Mouse (Mus musculus): ENCODE data around the gene Cplx2. TPM values are rescaled to one million over a fixed set of nuclear protein-coding genes. Genes with fewer than 3 reads are reported as not detected.
A peak's percentile ranks its signal among the peaks of the same experiment; 100 is the strongest.

The Cplx2 gene
- 100 to 1,000 TPM; 968 to 982 TPM for total RNA-seq (2021)

DNA sequence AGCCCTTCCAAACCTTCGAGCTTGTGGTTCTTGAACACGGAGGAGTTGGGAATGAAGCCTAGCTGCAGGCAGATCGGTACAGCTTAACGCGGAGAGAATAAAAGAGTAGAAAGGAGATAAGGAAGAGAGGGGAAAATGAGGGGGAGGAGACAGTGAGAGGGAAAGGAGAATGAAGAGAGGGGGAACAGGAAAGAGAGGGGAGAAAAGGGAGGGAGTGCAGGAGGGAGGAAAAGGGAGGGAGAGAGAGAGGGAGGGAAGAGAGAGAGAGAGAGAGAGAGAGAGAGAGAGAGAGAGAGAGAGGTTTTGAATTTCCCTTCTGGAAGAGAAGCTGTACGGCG lies at the start of gene Cplx2:
Cplx2 (plus strand) TSS at position 301 of the 338 bp plus-strand sequence.
- no peak for DNase-seq

DNA sequence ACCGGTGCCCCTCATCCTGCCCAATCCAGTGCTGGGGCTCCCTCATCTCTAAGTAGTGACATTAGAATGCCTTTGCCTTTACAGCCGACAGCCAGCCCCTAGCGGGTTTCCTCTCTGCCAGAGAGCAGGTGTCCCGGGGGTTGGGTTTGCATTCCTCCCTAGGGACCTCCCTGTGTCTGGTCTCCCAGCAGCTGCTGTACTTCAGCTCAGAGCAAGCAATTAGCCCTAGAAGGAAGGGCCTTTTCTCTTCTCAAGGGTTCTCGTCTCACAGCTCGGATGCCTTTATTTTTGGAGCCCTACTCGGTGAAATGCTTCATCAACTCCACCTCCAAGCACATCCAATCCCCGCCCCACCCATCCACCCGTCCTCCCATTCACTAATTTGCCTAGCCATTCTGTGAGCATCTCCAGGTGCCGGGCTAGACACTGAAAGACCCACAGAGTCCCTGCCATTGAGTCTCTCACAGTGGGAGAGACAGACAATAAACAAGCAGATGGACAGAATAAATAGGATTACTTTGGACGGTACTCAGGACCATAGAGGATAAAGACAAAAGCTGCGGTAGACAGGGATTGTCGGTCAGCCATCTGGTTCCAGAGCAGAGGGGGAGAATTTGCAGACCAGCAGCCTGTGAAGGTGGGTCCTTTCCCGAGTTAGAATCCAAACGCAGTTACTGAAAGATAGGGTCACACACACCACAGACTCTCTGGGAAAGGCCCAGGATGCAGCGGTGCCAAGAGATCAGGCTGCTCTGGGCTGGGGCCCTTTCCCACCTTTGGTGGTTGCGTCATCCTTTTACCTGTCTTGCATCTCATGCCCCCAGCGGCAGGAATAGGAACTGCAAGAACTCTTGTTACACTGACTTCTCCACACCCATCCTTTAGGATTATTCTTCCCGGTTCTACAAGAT lies 48.5 kb upstream of the Cplx2 start:
- DNase-seq: no peak

DNA sequence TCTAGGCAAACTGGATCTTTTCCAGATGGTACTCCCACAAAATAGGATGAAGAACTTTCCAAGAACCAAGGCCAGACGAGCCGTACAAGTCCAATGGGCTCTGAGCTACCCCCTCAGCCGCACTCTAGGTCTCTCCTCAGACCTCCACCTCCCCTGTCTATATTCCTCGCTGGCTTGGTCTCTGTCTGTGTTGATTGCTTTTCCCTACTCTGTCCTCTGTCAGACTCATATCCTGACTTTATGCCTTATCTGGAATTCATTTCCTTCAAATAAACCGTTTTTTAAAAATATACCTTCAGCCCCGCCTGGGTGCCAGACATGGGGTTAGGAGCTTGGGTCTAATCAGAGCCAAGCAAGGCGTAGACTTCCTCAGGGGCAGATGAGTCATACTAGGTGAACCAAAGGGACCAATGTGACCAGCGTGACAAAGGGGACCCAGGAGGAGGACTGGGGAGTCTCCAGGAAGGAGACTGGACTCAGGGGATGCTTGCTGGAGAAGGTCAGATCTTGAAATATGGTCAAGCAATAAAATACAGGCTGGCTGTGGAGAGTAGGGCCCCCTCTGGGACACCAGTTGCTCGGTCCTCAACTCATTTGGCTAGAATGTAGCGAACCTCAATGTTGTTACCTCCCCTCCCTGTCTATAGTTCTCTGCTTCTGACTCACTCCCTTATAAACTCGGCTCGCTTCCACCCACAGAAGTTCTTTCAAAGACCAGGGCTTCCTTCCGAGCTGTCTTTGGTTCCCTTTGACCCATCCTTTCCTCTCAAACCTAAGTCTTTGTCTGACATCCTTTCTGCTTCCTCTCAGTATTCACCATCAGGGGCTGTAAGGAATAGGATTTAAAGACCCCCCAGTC lies 47.6 kb upstream of the Cplx2 start:
- no peak for DNase-seq

DNA sequence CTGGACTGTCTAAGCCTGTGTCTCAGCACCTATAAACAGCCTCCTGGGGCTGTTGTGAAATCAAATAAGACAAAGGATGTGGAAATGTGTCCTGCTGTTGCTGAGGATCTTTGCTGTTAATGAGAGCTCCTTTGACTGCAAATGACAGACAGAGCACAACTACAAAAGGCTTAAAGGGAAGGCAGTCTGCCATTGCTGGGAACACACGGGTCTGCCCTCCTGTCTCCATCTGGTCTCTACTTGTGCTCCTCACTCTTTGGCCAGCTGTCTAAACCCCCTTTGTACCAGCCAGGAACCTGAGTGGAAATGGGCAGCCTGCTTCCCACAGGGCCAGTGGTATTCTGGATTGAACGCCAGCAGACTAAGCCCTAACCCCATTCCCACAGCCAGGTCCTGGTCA lies 47.0 kb upstream of the Cplx2 start:
- DNase-seq: no peak

- DNase-seq: peak; percentile 59 to 60
Observed at GRCm38 (mm10) chr13:54325814-54326213, 45.3 kb upstream of the Cplx2 start.

DNA sequence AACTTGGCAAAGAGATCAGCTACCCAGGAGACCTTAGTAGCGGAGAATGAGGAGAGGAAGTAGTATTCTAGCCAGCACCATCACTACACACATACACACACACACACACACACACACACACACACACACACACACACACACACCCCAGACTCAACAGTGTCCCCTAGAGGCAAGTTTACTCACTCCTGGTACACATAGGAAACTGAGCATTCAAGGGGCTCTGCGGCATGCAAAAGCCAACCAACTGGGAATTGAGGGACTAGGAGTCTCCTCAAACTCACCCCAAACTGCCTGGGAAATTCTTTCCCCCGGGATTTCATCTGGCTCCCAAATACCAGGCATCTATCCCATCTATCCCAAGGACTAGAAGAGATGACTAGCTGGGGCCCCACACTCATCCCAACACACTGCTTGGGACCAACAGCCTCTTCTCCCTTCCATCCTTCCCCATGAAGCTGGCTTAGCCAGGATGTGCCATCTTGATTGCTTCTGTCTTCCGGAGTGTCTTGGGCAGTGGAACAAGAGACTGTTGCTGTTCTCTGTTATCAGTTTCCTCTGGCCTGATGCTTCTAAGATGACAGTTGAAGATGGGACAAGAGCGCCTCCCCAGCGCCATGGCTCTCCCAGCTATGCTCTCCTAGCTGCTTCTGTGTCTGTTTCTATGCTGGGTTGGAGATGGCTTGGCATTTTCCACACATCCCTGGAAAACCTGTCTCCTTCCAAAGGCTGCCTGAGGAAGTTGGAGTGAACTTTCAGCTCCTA lies 44.3 kb upstream of the Cplx2 start:
- no peak for DNase-seq

DNA sequence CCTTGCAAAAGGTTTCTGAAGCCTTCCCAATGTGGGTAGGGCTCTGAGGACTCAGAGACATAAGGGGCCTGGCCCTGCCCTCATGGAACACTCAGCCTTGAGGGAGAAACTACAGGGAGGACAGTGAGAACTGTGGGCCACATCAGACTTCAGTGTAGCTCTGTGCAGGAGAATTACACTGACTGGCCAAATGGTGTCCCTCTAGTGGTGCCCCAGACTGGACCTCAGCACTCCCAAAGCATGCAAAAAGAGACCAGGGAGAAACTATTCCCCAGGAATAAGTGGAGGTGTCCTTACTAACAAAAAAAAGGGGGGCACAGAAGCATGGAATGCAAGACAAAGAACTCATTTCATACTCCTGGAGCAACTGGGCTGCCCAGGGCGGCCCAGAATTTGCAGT lies 43.1 kb upstream of the Cplx2 start:
- DNase-seq: no peak

- DNase-seq: no peak
Observed at GRCm38 (mm10) chr13:54328954-54329490, 42.1 kb upstream of the Cplx2 start.

- DNase-seq: no peak
Observed at GRCm38 (mm10) chr13:54331825-54332675, 39.1 kb upstream of the Cplx2 start.

- no peak for DNase-seq
Observed at GRCm38 (mm10) chr13:54332921-54333477, 38.1 kb upstream of the Cplx2 start.

DNA sequence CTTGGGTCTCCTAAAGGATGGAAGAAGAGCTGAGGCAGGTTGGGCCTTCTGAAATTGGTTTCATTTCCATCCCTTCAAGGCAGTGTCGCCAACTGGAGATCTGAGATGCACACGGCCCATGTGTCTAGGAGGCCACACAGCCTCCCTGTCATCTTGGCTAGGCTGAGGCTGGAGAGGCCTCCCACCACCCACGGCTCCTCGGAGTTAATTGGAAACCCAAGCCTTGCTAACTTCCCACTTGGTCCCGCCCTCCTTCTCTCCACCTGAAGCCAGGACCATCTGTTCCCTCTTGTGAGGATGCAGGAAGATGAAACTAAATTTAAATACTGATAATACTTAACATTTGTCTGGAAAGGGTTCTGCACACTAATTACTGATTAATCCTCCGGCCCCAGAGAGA lies 34.1 kb upstream of the Cplx2 start:
- no peak for DNase-seq

DNA sequence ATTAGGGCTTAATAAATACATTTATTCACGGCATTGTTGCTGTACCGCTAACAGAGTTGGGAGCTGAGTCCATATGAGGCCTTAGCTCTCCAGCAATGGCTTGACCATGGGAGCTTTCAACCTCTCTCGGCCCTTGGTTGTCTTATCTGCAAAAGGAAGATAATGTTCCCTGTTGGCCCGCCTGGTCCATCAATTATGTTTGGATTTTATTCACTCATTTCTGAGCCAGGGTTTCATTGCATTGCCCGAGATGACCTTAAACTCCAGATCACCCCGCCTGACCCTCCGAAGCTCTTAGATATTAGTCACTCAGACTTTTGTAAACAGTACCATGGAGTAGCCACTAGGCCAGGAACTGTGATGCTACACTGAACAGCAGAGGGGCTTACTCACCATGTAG lies 33.6 kb upstream of the Cplx2 start:
- no peak for DNase-seq

DNA sequence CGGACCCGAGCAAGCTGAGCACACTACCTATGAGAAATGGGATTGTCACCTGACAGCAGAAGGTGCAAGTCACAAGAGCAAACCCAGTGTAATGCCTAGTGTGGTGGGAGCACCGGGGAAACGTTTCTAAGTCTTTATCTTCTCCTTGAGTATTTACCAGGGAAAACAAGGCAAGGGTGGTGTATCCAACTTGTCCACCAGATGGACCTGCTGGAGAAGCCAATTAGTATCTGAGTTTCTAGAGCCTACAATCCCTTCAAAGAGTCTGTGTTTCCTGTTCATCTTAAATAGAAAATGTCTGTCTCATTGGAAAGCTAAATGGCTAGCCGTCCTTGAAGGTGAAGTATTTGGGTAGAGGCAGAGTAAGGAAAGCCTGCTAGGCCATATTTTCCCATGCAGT lies 32.3 kb upstream of the Cplx2 start:
- no peak for DNase-seq

DNA sequence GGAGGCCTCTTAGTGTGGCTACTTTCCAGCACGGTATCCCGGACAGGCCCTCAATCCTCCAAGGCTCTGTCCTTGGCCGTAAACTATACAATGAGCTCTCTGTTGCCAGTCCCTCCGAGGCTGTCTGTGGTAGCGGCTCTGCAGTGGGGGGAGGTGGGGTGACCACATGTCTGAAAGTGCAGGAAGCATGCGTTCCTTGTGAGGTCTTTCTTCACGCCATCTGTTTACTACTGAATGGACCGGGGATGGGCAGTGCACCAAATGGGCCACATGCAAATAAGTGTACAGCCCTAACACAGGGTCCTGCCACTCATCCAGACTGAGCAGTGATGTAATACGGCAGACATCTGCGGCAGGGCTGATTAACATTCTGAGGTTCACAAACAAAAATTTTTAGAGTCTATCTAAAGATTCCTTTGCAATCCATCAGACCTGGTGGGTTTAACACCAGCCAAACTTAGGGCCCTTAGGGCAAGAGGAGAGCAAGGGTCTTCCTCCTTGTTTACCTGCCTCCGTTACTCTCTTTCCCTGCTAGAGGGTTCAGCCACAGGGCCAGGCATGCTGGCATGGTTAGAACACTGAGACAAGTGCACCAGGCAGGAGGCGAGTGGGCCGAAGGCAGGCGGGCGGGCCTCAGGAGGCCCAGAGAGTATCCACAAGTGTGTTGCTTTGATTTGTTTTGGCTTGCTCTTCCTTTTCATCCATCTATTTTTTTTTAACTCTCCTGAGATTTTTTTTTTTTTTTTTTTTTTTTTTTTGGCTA lies 25.1 kb upstream of the Cplx2 start:
- DNase-seq: no peak

- no peak for DNase-seq
Observed at GRCm38 (mm10) chr13:54348011-54348410, 23.1 kb upstream of the Cplx2 start.

DNA sequence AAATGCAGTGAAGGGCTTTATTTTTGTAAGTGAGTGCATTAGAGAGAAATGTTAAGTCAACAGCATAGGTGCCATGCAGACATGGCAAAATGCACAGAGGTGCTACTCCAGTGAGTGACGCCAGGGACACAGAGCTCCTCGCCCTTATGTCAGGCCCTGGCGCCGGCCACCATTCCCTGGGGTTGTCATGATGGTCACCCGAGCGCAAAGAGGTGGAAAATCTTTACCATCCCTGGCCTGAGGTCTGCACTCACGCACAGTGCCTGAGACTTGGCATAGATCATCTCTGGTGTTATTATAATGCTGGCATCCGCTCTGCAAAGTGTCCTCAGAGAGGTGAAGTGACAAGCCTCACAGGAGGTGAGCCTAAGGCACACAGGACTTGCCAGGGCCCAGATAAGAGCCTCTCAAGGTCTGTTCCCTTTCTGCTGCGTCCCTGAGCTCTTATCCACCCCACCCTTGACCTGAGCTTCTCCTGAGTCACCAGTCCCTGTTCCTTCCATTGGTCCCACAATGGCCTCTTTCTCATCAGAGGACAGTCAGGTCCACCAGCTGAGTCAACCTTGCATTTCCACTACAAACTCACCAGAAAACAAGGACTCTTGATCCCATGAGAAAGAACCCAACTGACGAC lies 21.9 kb upstream of the Cplx2 start:
- DNase-seq: no peak

DNA sequence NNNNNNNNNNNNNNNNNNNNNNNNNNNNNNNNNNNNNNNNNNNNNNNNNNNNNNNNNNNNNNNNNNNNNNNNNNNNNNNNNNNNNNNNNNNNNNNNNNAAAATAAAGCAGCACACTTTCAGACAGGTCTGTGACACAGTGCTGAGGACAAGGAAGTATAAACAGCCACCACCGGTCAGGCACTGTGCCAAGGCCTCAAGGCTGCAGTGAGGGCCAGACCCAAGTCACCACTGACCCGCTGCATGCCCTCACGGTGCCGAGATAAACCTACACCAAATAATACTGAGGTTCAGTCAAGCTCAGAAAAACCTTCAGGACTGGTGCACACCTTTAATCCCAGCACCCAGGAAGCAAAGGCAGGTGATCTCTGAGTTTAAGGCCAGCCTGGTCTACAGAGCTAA lies 13.7 kb upstream of the Cplx2 start:
- no peak for DNase-seq

DNA sequence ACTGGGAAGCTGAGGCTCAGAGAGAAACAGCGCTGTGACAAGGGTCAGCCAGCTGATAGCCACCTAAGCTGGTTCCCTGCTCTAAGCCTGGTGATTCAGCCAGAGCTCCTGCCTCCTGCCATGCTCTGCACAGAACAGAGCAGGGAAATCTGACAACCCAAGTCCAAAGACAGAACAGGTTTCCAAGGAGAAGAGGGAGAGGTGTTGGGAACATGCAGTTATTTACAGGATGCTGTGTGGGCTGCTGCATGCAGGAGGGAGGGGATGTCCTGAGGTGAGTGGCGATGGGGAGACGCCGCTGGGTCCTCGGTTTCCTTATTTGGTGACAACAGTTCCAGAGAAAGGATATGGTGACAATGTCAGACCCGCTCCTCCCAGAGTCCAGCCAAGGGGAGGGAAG lies 12.0 kb upstream of the Cplx2 start:
- peak in 1 of 2 experiments; percentile 31 for DNase-seq

GRCm38 (mm10) chr13:54364686-54365085 lies 6.5 kb upstream of the Cplx2 start:
- DNase-seq: peak; percentile 50 to 57

GRCm38 (mm10) chr13:54367758-54368157 lies 3.4 kb upstream of the Cplx2 start:
- DNase-seq: no peak
